Comparison of ENCODE assay signal across 8 mouse cellular contexts in genomic region chr1:86303873-86304250, GRCm38 (mm10). TPM values are rescaled to one million over a fixed set of nuclear protein-coding genes. Genes with fewer than 3 reads are reported as not detected.
DNase-seq lines count a peak whose midpoint lies in the region; ATAC-seq lines count a peak whose summit lies in the region.

No protein-coding gene starts in this region.

- WGBS in lung, embryonic 15.5 days: 1% methylated on average over 16 of the region's 16 CpGs
- WGBS in embryonic facial prominence, embryonic 15.5 days: 3% methylated on average over 16 of the region's 16 CpGs
- WGBS in intestine, embryonic 15.5 days: 5% methylated on average over 16 of the region's 16 CpGs
- WGBS in neural tube, embryonic 12.5 days: 2% methylated on average over 16 of the region's 16 CpGs

- peak overlapping the region; percentile 97 for H3K4me2 ChIP-seq in lung, embryonic 15.5 days
- peak overlapping the region; percentile 95 for H3K4me2 ChIP-seq in embryonic facial prominence, embryonic 15.5 days (replicated peaks)
- H3K4me2 ChIP-seq in intestine, embryonic 15.5 days (replicated peaks): peak overlapping the region; percentile 98
- peak overlapping the region; percentile 99 for H3K4me2 ChIP-seq in neural tube, embryonic 12.5 days (replicated peaks)

- no peaks in the 10 kb centered on the region for H3K36me3 ChIP-seq in lung, embryonic 15.5 days
- no peaks in the 10 kb centered on the region for H3K36me3 ChIP-seq in embryonic facial prominence, embryonic 15.5 days
- H3K36me3 ChIP-seq in intestine, embryonic 15.5 days: no peaks in the 10 kb centered on the region
- no peaks in the 10 kb centered on the region for H3K36me3 ChIP-seq in neural tube, embryonic 12.5 days

- no peak for DNase-seq in lung, postnatal 14 days
- DNase-seq in MN1 (ENCODE audit: low spot score): no peak
- DNase-seq in left cerebral cortex, postnatal 14 days (ENCODE audit: low spot score in 2 of 2): no peak
- DNase-seq in cerebellum, adult 11-12 months: no peak

- H3K4me1 ChIP-seq in lung, embryonic 15.5 days: peaks cover 23% of the 10 kb centered on the region
- peaks cover 16% of the 10 kb centered on the region for H3K4me1 ChIP-seq in embryonic facial prominence, embryonic 15.5 days
- peaks cover 16% of the 10 kb centered on the region for H3K4me1 ChIP-seq in intestine, embryonic 15.5 days (replicated peaks)
- peaks cover 3% of the 10 kb centered on the region; the same call in 1 of the 2 replicates for H3K4me1 ChIP-seq in neural tube, embryonic 12.5 days

- intact Hi-C loops in left cerebral cortex, postnatal 14 days (cut with DNase I): no loop called here

- H3K9ac ChIP-seq in lung, embryonic 15.5 days: peak overlapping the region; percentile 51
- peak overlapping the region; percentile 41; the same call in 1 of the 2 replicates for H3K9ac ChIP-seq in embryonic facial prominence, embryonic 15.5 days
- H3K9ac ChIP-seq in intestine, embryonic 15.5 days: peak overlapping the region; percentile 64
- peak overlapping the region; percentile 61 for H3K9ac ChIP-seq in neural tube, embryonic 12.5 days

- ATAC-seq in lung, embryonic 15.5 days (ENCODE audit: borderline replicate concordance, extremely low read depth, low FRiP score, low TSS enrichment): no peak
- no peak for ATAC-seq in embryonic facial prominence, embryonic 15.5 days (ENCODE audit: insufficient number of reproducible peaks, low FRiP score, low TSS enrichment, low read depth)
- ATAC-seq in intestine, embryonic 15.5 days: no peak
- peak; percentile 11; the same call in 1 of the 2 replicates for ATAC-seq in neural tube, embryonic 12.5 days (ENCODE audit: low FRiP score, low read depth)

- H3K27me3 ChIP-seq in lung, embryonic 15.5 days: peaks cover 10% of the 10 kb centered on the region; the same call in 1 of the 2 replicates
- H3K27me3 ChIP-seq in embryonic facial prominence, embryonic 15.5 days: peaks cover 23% of the 10 kb centered on the region
- peaks cover 22% of the 10 kb centered on the region for H3K27me3 ChIP-seq in intestine, embryonic 15.5 days (replicated peaks)
- H3K27me3 ChIP-seq in neural tube, embryonic 12.5 days (replicated peaks): peaks cover 47% of the 10 kb centered on the region

- H3K27ac ChIP-seq in lung, embryonic 15.5 days: 0 out of 2 replicates have a peak overlapping the region, but pooled peaks have one; percentile 18
- H3K27ac ChIP-seq in embryonic facial prominence, embryonic 15.5 days (replicated peaks): no peak overlapping the region
- H3K27ac ChIP-seq in intestine, embryonic 15.5 days: no peak overlapping the region
- no peak overlapping the region for H3K27ac ChIP-seq in neural tube, embryonic 12.5 days

- no peaks in the 10 kb centered on the region for H3K9me3 ChIP-seq in lung, embryonic 15.5 days
- H3K9me3 ChIP-seq in embryonic facial prominence, embryonic 15.5 days (replicated peaks): no peaks in the 10 kb centered on the region
- H3K9me3 ChIP-seq in intestine, embryonic 15.5 days: no peaks in the 10 kb centered on the region
- no peaks in the 10 kb centered on the region for H3K9me3 ChIP-seq in neural tube, embryonic 12.5 days

- peak overlapping the region; percentile 60 for H3K4me3 ChIP-seq in lung, embryonic 15.5 days
- H3K4me3 ChIP-seq in embryonic facial prominence, embryonic 15.5 days (replicated peaks): peak overlapping the region; percentile 62
- peak overlapping the region; percentile 66 for H3K4me3 ChIP-seq in intestine, embryonic 15.5 days (replicated peaks)
- H3K4me3 ChIP-seq in neural tube, embryonic 12.5 days: peak overlapping the region; percentile 58

RNA-seq across cellular contexts. Expression of gene B3gnt7, which starts 1.2 kb away (rescaled TPM):
- 4.5 and 5.6 TPM in 2 replicates for polyA plus RNA-seq in lung, embryonic 15.5 days (2015; fragmentation: Nextera tagmentation; extraction: Ambion mirVana)
- 4.4 and 5.5 TPM in 2 replicates for polyA plus RNA-seq in embryonic facial prominence, embryonic 15.5 days (2015; fragmentation: Nextera tagmentation; extraction: Ambion mirVana)
- 6.6 and 7.2 TPM in 2 replicates for polyA plus RNA-seq in intestine, embryonic 15.5 days (2015; fragmentation: Nextera tagmentation; extraction: Ambion mirVana)
- polyA plus RNA-seq in neural tube, embryonic 12.5 days (2016; fragmentation: Nextera tagmentation; extraction: Ambion mirVana): 2.4 and 3.1 TPM in 2 replicates
- 1 to 10 TPM; 1.3 to 2.1 TPM for total RNA-seq in left cerebral cortex, postnatal 14 days (2021)

RNA-seq across cellular contexts. Expression of gene Ncl, which starts 55.3 kb away (rescaled TPM):
- polyA plus RNA-seq in lung, embryonic 15.5 days (2015; fragmentation: Nextera tagmentation; extraction: Ambion mirVana): 342 and 365 TPM in 2 replicates
- 362 and 366 TPM in 2 replicates for polyA plus RNA-seq in embryonic facial prominence, embryonic 15.5 days (2015; fragmentation: Nextera tagmentation; extraction: Ambion mirVana)
- polyA plus RNA-seq in intestine, embryonic 15.5 days (2015; fragmentation: Nextera tagmentation; extraction: Ambion mirVana): 424 and 451 TPM in 2 replicates
- 306 and 360 TPM in 2 replicates for polyA plus RNA-seq in neural tube, embryonic 12.5 days (2016; fragmentation: Nextera tagmentation; extraction: Ambion mirVana)
- total RNA-seq in left cerebral cortex, postnatal 14 days (2021): 100 to 1,000 TPM; 146 to 149 TPM
